Mouse (Mus musculus): Measurements from ENCODE around the gene BC051142. TPM values are rescaled to one million over a fixed set of nuclear protein-coding genes. Genes with fewer than 3 reads are reported as not detected.
"Not testable (repeated sequence)": the region's sequence is repeated elsewhere in the genome, so short reads cannot be mapped to it uniquely, and the experiment has no call there.

Gene BC051142
- total RNA-seq, 2 experiments from 2014 or later, result 0.21 TPM; not detected in 1

- not testable (repeated sequence) for ATAC-seq (replicated peaks; ENCODE audit: poor library complexity, severe bottlenecking)
These were observed 98.7 kb downstream of the BC051142 start for GRCm38 (mm10) chr17:34497319-34497718.

GRCm38 (mm10) chr17:34497726-34498125, 99.1 kb downstream of the BC051142 start:
- not testable (repeated sequence) for ATAC-seq (replicated peaks; ENCODE audit: poor library complexity, severe bottlenecking)

GRCm38 (mm10) chr17:34507591-34507990, 109.0 kb downstream of the BC051142 start:
- no peak for ATAC-seq (replicated peaks; ENCODE audit: poor library complexity, severe bottlenecking)

Other genes with a start within 250 kb of the BC051142 start
- gene H2-DMb1, start 245.7 kb upstream of the BC051142 start, total RNA-seq (2014; fragmentation: Nextera tagmentation), result 55.3 and 56.9 TPM in 2 replicates
- gene H2-DMb1, start 245.7 kb upstream of the BC051142 start, total RNA-seq (2017), result 47.9 and 48.5 TPM in 2 replicates
- gene Tap1, start 211.3 kb upstream of the BC051142 start, total RNA-seq (2014; fragmentation: Nextera tagmentation), result 45.4 and 60.7 TPM in 2 replicates
- gene Tap1, start 211.3 kb upstream of the BC051142 start, total RNA-seq (2017), result 81.6 and 89.7 TPM in 2 replicates
- 144 and 147 TPM in 2 replicates for gene Psmb9, start 211.1 kb upstream of the BC051142 start, total RNA-seq (2014; fragmentation: Nextera tagmentation)
- gene Psmb9, start 211.1 kb upstream of the BC051142 start, total RNA-seq (2017), result 103 and 141 TPM in 2 replicates
- gene Psmb8, start 201.1 kb upstream of the BC051142 start, total RNA-seq (2014; fragmentation: Nextera tagmentation), result 391 and 417 TPM in 2 replicates
- 462 and 464 TPM in 2 replicates for gene Psmb8, start 201.1 kb upstream of the BC051142 start, total RNA-seq (2017)
- 23.2 and 40.2 TPM in 2 replicates for gene Tap2, start 195.3 kb upstream of the BC051142 start, total RNA-seq (2014; fragmentation: Nextera tagmentation)
- 62.7 and 69.6 TPM in 2 replicates for gene Tap2, start 195.3 kb upstream of the BC051142 start, total RNA-seq (2017)
- gene H2-Ob, start 159.9 kb upstream of the BC051142 start, total RNA-seq (2014; fragmentation: Nextera tagmentation), result 8.3 and 13.9 TPM in 2 replicates
- gene H2-Ob, start 159.9 kb upstream of the BC051142 start, total RNA-seq (2017), result 2.1 and 2.3 TPM in 2 replicates
- 15.3 and 35.8 TPM in 2 replicates for gene H2-Ab1, start 141.1 kb upstream of the BC051142 start, total RNA-seq (2014; fragmentation: Nextera tagmentation)
- 32.7 and 40.7 TPM in 2 replicates for gene H2-Ab1, start 141.1 kb upstream of the BC051142 start, total RNA-seq (2017)
- 2.4 and 6.9 TPM in 2 replicates for gene H2-Aa, start 111.0 kb upstream of the BC051142 start, total RNA-seq (2014; fragmentation: Nextera tagmentation)
- 2.4 and 4.8 TPM in 2 replicates for gene H2-Aa, start 111.0 kb upstream of the BC051142 start, total RNA-seq (2017)
- gene H2-Eb1, start 93.0 kb upstream of the BC051142 start, total RNA-seq (2014; fragmentation: Nextera tagmentation), result not detected in 2 replicates
- 2.6 TPM in 2 replicates for gene H2-Eb1, start 93.0 kb upstream of the BC051142 start, total RNA-seq (2017)
- not detected in 2 replicates for gene H2-Eb2, start 73.2 kb upstream of the BC051142 start, total RNA-seq (2014; fragmentation: Nextera tagmentation)
- gene H2-Eb2, start 73.2 kb upstream of the BC051142 start, total RNA-seq (2017), result not detected in 2 replicates
- not detected in 2 replicates for gene Btnl2, start 44.0 kb upstream of the BC051142 start, total RNA-seq (2014; fragmentation: Nextera tagmentation)
- gene Btnl2, start 44.0 kb upstream of the BC051142 start, total RNA-seq (2017), result not detected in 2 replicates
- gene Btnl1, start 21.7 kb upstream of the BC051142 start, total RNA-seq (2014; fragmentation: Nextera tagmentation), result not detected in 2 replicates
- not detected in 2 replicates for gene Btnl1, start 21.7 kb upstream of the BC051142 start, total RNA-seq (2017)
- gene Btnl4, start 78.5 kb downstream of the BC051142 start, total RNA-seq (2014; fragmentation: Nextera tagmentation), result not detected in 2 replicates
- gene Btnl4, start 78.5 kb downstream of the BC051142 start, total RNA-seq (2017), result not detected in 2 replicates
- gene Btnl6, start 118.5 kb downstream of the BC051142 start, total RNA-seq (2014; fragmentation: Nextera tagmentation), result not detected in 2 replicates
- not detected in 2 replicates for gene Btnl6, start 118.5 kb downstream of the BC051142 start, total RNA-seq (2017)
- gene Notch4, start 165.4 kb downstream of the BC051142 start, total RNA-seq (2014; fragmentation: Nextera tagmentation), result 0.17 and 0.43 TPM in 2 replicates
- 0.31 and 0.52 TPM in 2 replicates for gene Notch4, start 165.4 kb downstream of the BC051142 start, total RNA-seq (2017)
- 64.1 and 75.3 TPM in 2 replicates for gene Gpsm3, start 191.0 kb downstream of the BC051142 start, total RNA-seq (2014; fragmentation: Nextera tagmentation)
- gene Gpsm3, start 191.0 kb downstream of the BC051142 start, total RNA-seq (2017), result 11.5 and 23.4 TPM in 2 replicates
- 21.1 and 29.7 TPM in 2 replicates for gene Pbx2, start 192.4 kb downstream of the BC051142 start, total RNA-seq (2014; fragmentation: Nextera tagmentation)
- 25.1 and 34.4 TPM in 2 replicates for gene Pbx2, start 192.4 kb downstream of the BC051142 start, total RNA-seq (2017)
- 1.3 and 1.9 TPM in 2 replicates for gene Ager, start 199.0 kb downstream of the BC051142 start, total RNA-seq (2014; fragmentation: Nextera tagmentation)
- 1.3 and 2.0 TPM in 2 replicates for gene Ager, start 199.0 kb downstream of the BC051142 start, total RNA-seq (2017)
- 52.2 and 64.9 TPM in 2 replicates for gene Rnf5, start 204.9 kb downstream of the BC051142 start, total RNA-seq (2014; fragmentation: Nextera tagmentation)
- 13.8 and 15.2 TPM in 2 replicates for gene Rnf5, start 204.9 kb downstream of the BC051142 start, total RNA-seq (2017)
- 36.6 and 50.1 TPM in 2 replicates for gene Agpat1, start 205.4 kb downstream of the BC051142 start, total RNA-seq (2014; fragmentation: Nextera tagmentation)
- 19.1 and 19.3 TPM in 2 replicates for gene Agpat1, start 205.4 kb downstream of the BC051142 start, total RNA-seq (2017)
- gene Egfl8, start 217.2 kb downstream of the BC051142 start, total RNA-seq (2014; fragmentation: Nextera tagmentation), result 2.1 TPM in 1 of 2 replicates, not detected in the other
- gene Egfl8, start 217.2 kb downstream of the BC051142 start, total RNA-seq (2017), result not detected in 2 replicates
- gene Ppt2, start 229.7 kb downstream of the BC051142 start, total RNA-seq (2014; fragmentation: Nextera tagmentation), result 41.9 and 45.1 TPM in 2 replicates
- gene Ppt2, start 229.7 kb downstream of the BC051142 start, total RNA-seq (2017), result 20.4 and 23.3 TPM in 2 replicates
- gene Prrt1, start 230.7 kb downstream of the BC051142 start, total RNA-seq (2014; fragmentation: Nextera tagmentation), result 0.88 TPM in 1 of 2 replicates, not detected in the other
- gene Prrt1, start 230.7 kb downstream of the BC051142 start, total RNA-seq (2017), result not detected in 2 replicates
- 2.9 and 10.3 TPM in 2 replicates for gene Fkbpl, start 245.9 kb downstream of the BC051142 start, total RNA-seq (2014; fragmentation: Nextera tagmentation)
- gene Fkbpl, start 245.9 kb downstream of the BC051142 start, total RNA-seq (2017), result 12.4 and 21.8 TPM in 2 replicates
- gene Atf6b, start 248.3 kb downstream of the BC051142 start, total RNA-seq (2014; fragmentation: Nextera tagmentation), result 38.3 and 42.5 TPM in 2 replicates
- gene Atf6b, start 248.3 kb downstream of the BC051142 start, total RNA-seq (2017), result 31.9 and 44.6 TPM in 2 replicates